Mouse (Mus musculus) CH12.LX (cell line): ENCODE data around the gene Gli3.

Experiments
- CTCF ChIP-seq, 2 experiments: IDR thresholded peaks in 1 of 2; conservative IDR thresholded peaks in 1 of 2; 2 replicates each; pipeline ENCODE4 v1.5.1; 2011 to 2012; ENCODE audit warnings: low read depth in 2 of 2, low read length in 2 of 2, improper control_type of control experiment in 1 of 2, inconsistent platforms in 1 of 2, mild to moderate bottlenecking in 1 of 2, moderate library complexity in 1 of 2
- MAX ChIP-seq: IDR thresholded peaks from 2 replicates; pipeline ENCODE4 v1.6.1; 2011; ENCODE audit warnings: low read length, improper control_type of control experiment
- MYC ChIP-seq: IDR thresholded peaks from 2 replicates; pipeline ENCODE4 v1.6.1; 2011; ENCODE audit warnings: low read depth, mild to moderate bottlenecking, improper control_type of control experiment, low read length
- NELFE ChIP-seq: IDR thresholded peaks from 2 replicates; pipeline ENCODE4 v1.6.1; 2011; ENCODE audit warnings: low read depth, low read length, improper control_type of control experiment
- POLR2A ChIP-seq: IDR thresholded peaks from 2 replicates; pipeline ENCODE4 v1.6.1; 2011; ENCODE audit warnings: low read depth, mild to moderate bottlenecking, improper control_type of control experiment, low read length
- ZNF384 ChIP-seq: IDR thresholded peaks from 2 replicates; pipeline ENCODE4 v1.6.1; 2012; ENCODE audit warnings: low read depth, low read length, improper control_type of control experiment, inconsistent platforms

DNA sequence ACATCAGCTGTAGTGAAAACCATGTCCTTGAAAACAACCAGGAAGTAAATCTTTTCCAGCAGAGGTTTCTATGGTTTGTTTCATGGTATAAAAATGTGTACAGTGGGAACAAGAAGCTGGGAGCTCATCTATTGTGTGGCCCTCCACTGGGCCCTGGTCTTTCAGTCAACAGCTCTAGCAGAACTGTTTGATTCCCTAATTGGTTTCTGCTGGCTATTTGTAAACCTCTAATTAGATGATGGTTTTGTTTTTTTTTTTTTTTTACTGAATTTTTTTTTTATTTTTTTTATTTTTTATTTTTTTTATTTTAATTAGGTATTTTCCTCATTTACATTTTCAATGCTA is 229.4 kb downstream of the Gli3 start:
- TF ChIP-seq POLR2A (no peak), MYC (no peak), CTCF (conservative IDR thresholded peaks at IDR 0.05 in 1 of 2, IDR thresholded peaks at IDR 0.05 in 1 of 2; ENCODE audit: low read depth in 2 of 2, low read length in 2 of 2) (no peak), MAX (no peak), ZNF384 (no peak), NELFE (no peak)
